Mouse (Mus musculus) embryonic stem cell, embryonic (primary cell): Measurements from ENCODE around the gene Acot12.

Experiments used
- CTCF ChIA-PET, 4 experiments: fragments of 300-600 bp in 2 of 4; fragments of 350-600 bp in 2 of 4; sonication (Branson Sonifier 250); formaldehyde crosslinking; loops; one replicate each; lab custom pipeline; 2022; ENCODE audit warnings: inconsistent platforms in 2 of 4; lab: Charles Lee
- POLR2A ChIA-PET, 4 experiments: fragments of 300-600 bp in 2 of 4; fragments of 350-600 bp in 2 of 4; sonication (Branson Sonifier 250); formaldehyde crosslinking; loops; one replicate each; lab custom pipeline; 2022; ENCODE audit warnings: antibody characterized with exemption in 4 of 4, inconsistent platforms in 1 of 4; lab: Charles Lee

Acot12 gene

DNA sequence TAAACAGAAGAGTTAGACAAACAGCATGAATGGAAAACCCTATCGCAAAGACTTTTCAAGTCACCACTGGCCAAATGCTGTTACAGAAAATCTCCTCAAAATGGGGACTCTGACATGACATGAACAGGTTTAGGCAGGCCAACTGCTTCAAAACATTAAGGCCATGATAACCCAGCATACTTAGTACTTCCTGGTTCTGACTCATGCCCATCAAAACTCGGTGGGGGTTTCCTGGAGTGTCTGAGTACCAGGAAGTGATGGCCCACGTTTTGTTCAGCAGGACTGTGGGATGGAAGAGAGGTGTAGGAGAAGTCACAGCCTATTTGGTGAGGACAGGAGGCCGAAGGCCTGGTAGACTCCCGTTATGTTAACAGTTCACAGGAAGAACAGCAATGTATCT, 60.4 kb downstream of the Acot12 start:
- CTCF ChIA-PET, result no interaction called here
- POLR2A ChIA-PET, result no interaction called here

DNA sequence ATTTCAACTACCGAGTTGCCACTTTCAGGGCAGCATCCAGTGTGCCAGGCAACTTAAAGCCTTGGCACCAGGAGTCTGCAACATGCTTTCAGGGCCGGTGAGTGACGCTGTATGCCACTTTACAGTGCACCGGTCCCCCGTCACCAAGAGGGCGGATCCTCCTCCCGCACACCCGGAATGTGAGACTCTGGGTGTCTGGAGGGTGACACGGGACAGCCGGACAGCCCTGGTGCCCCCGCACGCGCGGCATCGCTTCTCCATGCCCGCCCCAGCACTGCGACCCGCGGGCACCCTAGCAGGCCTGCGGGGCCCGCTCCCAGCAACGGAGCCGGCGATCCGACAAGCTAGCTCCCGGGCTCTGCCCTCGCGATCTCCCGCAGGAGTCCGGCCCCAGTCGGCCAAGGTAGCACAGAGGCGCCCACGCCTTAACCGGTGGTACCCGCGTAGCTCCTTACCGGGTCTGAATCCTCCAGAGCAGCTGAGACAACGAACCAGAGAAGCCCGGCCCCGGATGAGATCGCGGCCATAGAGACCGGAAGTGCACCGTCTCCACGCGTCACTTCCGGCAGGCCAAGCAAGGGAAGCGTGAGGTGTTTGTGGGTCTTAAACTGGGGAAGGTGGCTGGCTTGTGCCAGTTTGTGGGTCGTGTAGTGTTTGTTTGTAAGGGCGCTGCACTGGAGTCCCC, 66.0 kb downstream of the Acot12 start, which contains the start of gene Zcchc9:
TSS of gene Zcchc9 (minus strand) at position 551 of the 685 bp plus-strand sequence.
- CTCF ChIA-PET, result interaction anchor here in 1 of 4 experiments (0.9 kb wide), 1 partner anchor 798 kb away, joined by 3 read pairs; no protein-coding TSS in a partner anchor
- POLR2A ChIA-PET, result interaction anchor here (0.5 to 2.7 kb wide), 15 partner anchors 9 to 1586 kb away, joined by 3 to 12 read pairs (median 4); partner anchors contain the start of genes Dhfr (in 1 of the 4) and Msh3 (in 1 of the 4)

DNA sequence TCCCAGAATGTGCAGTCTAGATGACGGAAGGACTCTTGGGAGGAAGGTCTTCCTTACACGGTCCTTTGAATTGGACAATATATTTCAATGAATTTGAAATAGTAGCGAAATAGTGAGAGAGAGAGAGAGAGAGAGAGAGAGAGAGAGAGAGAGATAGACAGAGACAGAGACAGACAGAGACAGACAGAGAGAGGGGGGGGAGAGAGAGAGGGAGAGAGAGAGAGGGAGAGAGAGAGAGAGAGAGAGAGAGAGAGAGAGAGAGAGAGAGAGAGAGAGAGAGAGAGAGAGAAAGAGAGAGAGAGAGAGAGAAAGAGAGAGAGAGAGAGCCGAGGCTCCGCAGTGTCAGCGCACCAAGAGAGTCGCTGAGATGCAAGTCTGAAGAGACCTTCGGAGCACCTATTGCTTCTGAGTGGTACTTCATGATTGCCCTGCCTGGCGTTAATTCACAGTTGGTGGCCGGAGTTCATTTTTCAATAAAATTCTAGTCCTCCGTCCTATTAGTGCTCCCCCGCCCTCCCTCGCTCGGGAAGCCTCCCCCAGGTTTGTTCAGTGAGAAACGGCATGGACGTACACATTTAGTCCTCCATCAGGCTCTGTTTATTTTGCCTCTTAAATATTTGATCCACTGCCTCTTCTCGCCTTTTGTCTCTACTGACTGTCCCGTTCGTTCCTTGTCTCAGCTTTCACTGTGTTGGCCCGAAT, 66.7 kb downstream of the Acot12 start:
- CTCF ChIA-PET, result interaction anchor here in 1 of 4 experiments (0.9 kb wide), 2 partner anchors 50 to 797 kb away, joined by 3 read pairs; no protein-coding TSS in a partner anchor
- POLR2A ChIA-PET, result interaction anchor here (0.6 to 2.7 kb wide), 13 partner anchors 10 to 722 kb away, joined by 3 to 12 read pairs (median 4); partner anchors contain the start of genes Dhfr (in 1 of the 4) and Msh3 (in 1 of the 4)

DNA sequence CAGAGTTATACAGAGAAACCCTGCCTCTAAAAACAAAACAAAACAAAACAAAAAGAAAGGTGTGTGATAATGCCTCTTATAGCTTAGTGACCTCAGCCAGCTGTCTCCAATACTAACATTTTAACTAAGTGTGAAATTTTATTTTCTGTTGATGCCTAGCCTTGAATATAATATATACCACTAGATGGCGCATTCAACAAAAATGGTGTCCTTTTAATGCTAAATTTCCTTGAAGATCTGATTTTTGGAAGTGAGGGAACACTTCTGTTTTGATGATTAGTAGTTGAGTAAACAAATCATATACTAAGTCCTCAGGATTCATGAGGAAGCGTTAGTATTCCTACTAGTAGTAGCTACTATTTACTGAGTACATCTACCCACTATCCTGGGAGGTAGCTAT, 68.2 kb downstream of the Acot12 start:
- POLR2A ChIA-PET, result interaction anchor here in 2 of 4 experiments (0.9 to 2.7 kb wide), 6 partner anchors 12 to 885 kb away, joined by 3 to 12 read pairs (median 3); partner anchors contain the start of genes Dhfr (in 1 of the 2) and Msh3 (in 1 of the 2)

DNA sequence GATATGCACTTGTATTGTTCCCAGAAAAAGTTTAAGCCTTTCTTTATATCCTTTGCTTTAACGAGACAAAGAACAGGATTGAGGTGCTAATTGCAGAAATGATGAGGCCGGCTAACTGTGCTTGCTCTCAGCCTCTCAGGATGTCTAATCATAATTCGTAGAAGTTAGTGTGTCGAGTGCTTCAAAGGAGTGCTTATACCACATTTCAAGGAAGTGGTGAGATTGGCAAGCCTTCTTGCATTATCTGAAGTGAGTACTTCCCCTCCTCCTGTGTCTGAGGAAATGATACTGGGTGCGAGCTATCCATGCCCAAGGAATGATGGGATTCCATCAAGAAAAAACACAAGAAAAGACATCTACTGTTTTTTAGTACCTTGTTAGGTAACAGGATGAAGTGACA, 73.4 kb downstream of the Acot12 start:
- ChIA-PET POLR2A (no interaction called here), CTCF (no interaction called here)

More for the DNA sequence above, 68.2 kb downstream of the Acot12 start:
- CTCF ChIA-PET, result interaction anchor here (0.8 to 1.5 kb wide), 5 partner anchors 15 to 500 kb away, joined by 3 to 7 read pairs (median 5); no protein-coding TSS in a partner anchor

DNA sequence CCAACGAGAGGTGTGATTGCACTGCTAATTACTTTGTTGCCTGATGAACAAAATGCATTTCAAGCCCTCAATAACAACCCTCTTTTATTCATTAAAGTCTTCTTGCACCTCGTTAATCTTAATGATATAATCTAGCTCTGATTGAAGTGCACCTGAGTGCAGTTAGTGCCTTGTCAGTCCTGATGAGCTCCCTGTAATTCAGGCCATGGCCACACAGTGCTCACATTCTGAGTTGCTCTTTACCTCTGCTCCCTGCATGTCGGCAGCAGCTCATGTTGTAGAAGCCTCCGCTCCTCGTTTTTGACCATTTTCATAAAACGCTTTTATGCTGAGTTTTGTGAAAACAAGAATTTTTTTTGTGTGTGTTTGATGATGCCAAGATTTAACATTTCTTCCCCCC, 82.4 kb downstream of the Acot12 start:
- ChIA-PET POLR2A (interaction anchor here in 1 of 4 experiments (1.7 to 2.0 kb wide), 2 partner anchors 14 to 16 kb away, joined by 8 read pairs; partner anchors contain the start of gene Zcchc9), CTCF (interaction anchor here in 1 of 4 experiments (2.0 kb wide), 1 partner anchor 14 kb away, joined by 6 read pairs; no protein-coding TSS in a partner anchor)

DNA sequence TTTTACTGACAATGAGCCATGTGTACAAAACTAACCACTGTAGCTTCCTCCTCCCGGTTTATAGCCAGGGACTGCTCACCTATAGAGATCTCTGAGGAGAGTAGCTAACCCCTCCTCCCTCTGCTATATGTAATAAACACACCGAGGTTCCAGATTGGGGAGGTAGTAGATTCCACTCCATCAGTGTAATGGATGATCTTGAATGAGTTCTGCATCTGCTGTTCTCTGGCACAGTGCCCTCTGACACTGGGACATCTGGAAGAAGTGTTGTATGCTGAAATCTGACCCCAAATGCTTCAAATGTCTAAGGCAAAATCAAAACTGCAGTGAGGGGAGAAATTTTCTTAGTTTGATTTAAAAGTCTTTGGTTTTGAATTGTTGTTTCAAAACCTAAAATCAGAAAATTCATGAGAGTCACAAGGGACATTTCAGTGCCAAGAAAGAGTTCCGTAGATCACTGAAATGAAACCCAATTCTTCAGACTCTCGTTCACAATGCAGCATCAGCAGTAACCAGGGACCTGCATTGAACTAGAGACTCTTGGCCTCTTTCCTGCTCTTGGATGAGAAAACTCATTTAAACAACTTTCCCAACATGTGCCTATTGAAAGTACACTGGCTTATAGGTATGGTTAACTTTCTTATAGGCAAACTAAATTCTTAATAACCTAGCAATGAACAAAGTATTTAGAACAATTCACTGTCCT, 83.7 kb downstream of the Acot12 start:
- ChIA-PET CTCF (interaction anchor here in 1 of 4 experiments (2.0 kb wide), 1 partner anchor 15 kb away, joined by 6 read pairs; no protein-coding TSS in a partner anchor), POLR2A (interaction anchor here in 1 of 4 experiments (1.7 to 2.0 kb wide), 2 partner anchors 15 to 17 kb away, joined by 8 read pairs; partner anchors contain the start of gene Zcchc9)

GRCm38 (mm10) chr13:91826066-91826465, 84.8 kb downstream of the Acot12 start:
- POLR2A ChIA-PET, result no interaction called here
- CTCF ChIA-PET, result interaction anchor here in 1 of 4 experiments (0.6 kb wide), 1 partner anchor 391 kb away, joined by 3 read pairs; no protein-coding TSS in a partner anchor

GRCm38 (mm10) chr13:91827876-91828275, 86.6 kb downstream of the Acot12 start:
- POLR2A ChIA-PET, result no interaction called here

More at GRCm38 (mm10) chr13:91827876-91828275, 86.6 kb downstream of the Acot12 start:
- CTCF ChIA-PET, result no interaction called here
